Mouse (Mus musculus) heart, postnatal 0 days (tissue): Measurements from ENCODE around the gene Olfr1423.

Source experiments
- CTCF ChIP-seq: IDR thresholded peaks from 2 replicates; pipeline ENCODE4 v1.5.1; 2016; ENCODE audit warnings: antibody characterized with exemption, control low read depth, low read depth
- EP300 ChIP-seq: IDR thresholded peaks from 2 replicates; pipeline ENCODE4 v1.6.1; 2016; ENCODE audit warnings: antibody characterized with exemption, low read depth

DNA sequence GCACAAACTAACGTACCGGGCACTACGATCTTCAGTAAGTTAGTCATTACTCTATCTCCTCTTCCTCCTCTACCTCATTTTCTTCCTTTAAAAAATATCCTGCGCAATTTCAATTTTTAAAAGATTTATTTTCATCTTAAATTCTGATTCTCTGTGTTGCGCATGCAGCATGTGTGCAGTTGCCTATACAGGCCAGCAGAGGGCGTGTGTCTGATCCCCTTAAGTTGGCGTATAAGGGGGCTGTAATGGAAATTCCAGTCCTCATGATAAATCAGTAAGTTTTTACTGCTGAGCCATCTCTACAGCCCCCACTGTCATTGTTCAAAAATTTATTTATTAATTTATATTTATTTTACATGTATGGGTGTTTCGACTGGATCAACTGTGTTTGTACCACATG, 25.4 kb downstream of the Olfr1423 start:
- peak; percentile 29 for TF ChIP-seq CTCF
- no peak for TF ChIP-seq EP300
